Mouse (Mus musculus): ENCODE data around the gene Gmpr.

DNA sequence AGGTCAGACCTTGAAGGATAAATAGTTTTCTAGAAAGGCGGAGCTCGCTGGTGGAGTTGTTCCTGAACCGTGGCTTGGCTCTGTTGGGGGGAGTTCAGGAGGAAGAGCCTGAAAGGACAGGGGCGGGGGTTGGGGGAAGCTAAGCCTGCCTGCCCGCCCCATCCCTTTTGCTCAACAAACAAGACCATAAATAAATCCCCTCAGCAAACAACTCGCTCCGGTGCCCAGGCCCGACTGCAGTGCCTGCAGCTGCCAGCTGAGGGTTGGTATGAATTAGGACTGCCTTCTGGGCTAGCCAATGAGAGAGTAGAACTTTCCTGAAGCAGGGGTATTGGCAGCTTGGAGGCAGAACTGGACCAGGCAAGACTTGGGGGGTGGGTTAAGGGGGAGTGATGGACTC lies 1.3 kb downstream of the Gmpr start:
- TF ChIP-seq CTCF (IDR thresholded peaks at IDR 0.05; ENCODE audit: borderline replicate concordance, insufficient read depth, low read length), result no peak
- peak; percentile 35; the same call in 1 of the 2 replicates for TF ChIP-seq POLR2A (IDR thresholded peaks at IDR 0.05; ENCODE audit: low read depth, low read length)
